In genomic region chr11:51220308-51220707, GRCm38 (mm10) we compare ENCODE assay signal across 43 mouse cellular contexts. TPM values are rescaled to one million over a fixed set of nuclear protein-coding genes. Genes with fewer than 3 reads are reported as not detected.
DNase-seq lines count a peak whose midpoint lies in the region; ATAC-seq lines count a peak whose summit lies in the region.
"Had no signal": no experiment of that assay in that cellular context is flagged by ENCODE, and none has a peak within 500 bp of the region (broad histone marks: within the 10 kb centered on the region; RNA-seq: fewer than 3 reads in every experiment).

TSS of gene Gm12569 (plus strand) at chr11:51220473.

- H3K4me2 ChIP-seq in limb, embryonic 11.5 days (ENCODE audit: low read depth, severe bottlenecking): no peak within 1 kb of the TSS
- H3K4me2 ChIP-seq: embryonic facial prominence, embryonic 13.5 days; forebrain, embryonic 15.5 days; heart, embryonic 13.5 days; hindbrain, embryonic 14.5 days; limb, embryonic 12.5 days; liver, embryonic 12.5 days; midbrain, embryonic 12.5 days; neural tube, embryonic 12.5 days had no signal

- no peak within 1 kb of the TSS for H3K4me3 ChIP-seq in limb, embryonic 11.5 days (ENCODE audit: low read depth, low read length)
- no peak within 1 kb of the TSS for H3K4me3 ChIP-seq in limb, embryonic 10.5 days
- H3K4me3 ChIP-seq: embryonic facial prominence, embryonic 13.5 days; forebrain, embryonic 10.5 days; forebrain, embryonic 15.5 days; gastrocnemius, adult 2 months; heart, embryonic 13.5 days; layer of hippocampus, adult 2 months; limb, embryonic 12.5 days; liver, embryonic 12.5 days; megakaryocyte, embryonic 14.5 days; midbrain, embryonic 12.5 days; myocyte; neural tube, embryonic 12.5 days had no signal

- H3K4me1 ChIP-seq in limb, embryonic 11.5 days (ENCODE audit: control insufficient read depth, insufficient read depth, low read length): no peaks in the 10 kb centered on the region
- H3K4me1 ChIP-seq in limb, embryonic 10.5 days: no peaks in the 10 kb centered on the region
- H3K4me1 ChIP-seq: embryonic facial prominence, embryonic 13.5 days; forebrain, embryonic 10.5 days; forebrain, embryonic 15.5 days; heart, embryonic 13.5 days; limb, embryonic 12.5 days; liver, embryonic 12.5 days; megakaryocyte, embryonic 14.5 days; midbrain, embryonic 12.5 days; neural tube, embryonic 12.5 days had no signal

- no peaks in the 10 kb centered on the region for H3K27me3 ChIP-seq in limb, embryonic 11.5 days (ENCODE audit: control insufficient read depth, insufficient read depth, low read length)
- H3K27me3 ChIP-seq in limb, embryonic 10.5 days (ENCODE audit: low read depth, poor library complexity, severe bottlenecking): no peaks in the 10 kb centered on the region
- H3K27me3 ChIP-seq: embryonic facial prominence, embryonic 13.5 days; forebrain, embryonic 15.5 days; heart, embryonic 13.5 days; limb, embryonic 12.5 days; liver, embryonic 12.5 days; megakaryocyte, embryonic 14.5 days; midbrain, embryonic 12.5 days; neural tube, embryonic 12.5 days had no signal

- H3K9me3 ChIP-seq in limb, embryonic 11.5 days (ENCODE audit: control insufficient read depth, low read length): no peaks in the 10 kb centered on the region
- no peaks in the 10 kb centered on the region for H3K9me3 ChIP-seq in limb, embryonic 10.5 days (replicated peaks)
- H3K9me3 ChIP-seq: embryonic facial prominence, embryonic 13.5 days; forebrain, embryonic 10.5 days; forebrain, embryonic 15.5 days; heart, embryonic 13.5 days; limb, embryonic 12.5 days; liver, embryonic 12.5 days; midbrain, embryonic 12.5 days; neural tube, embryonic 12.5 days had no signal

- no peaks in the 10 kb centered on the region for H3K36me3 ChIP-seq in limb, embryonic 11.5 days (ENCODE audit: control insufficient read depth, insufficient read depth, low read length)
- no peaks in the 10 kb centered on the region for H3K36me3 ChIP-seq in limb, embryonic 10.5 days
- H3K36me3 ChIP-seq: embryonic facial prominence, embryonic 13.5 days; forebrain, embryonic 10.5 days; forebrain, embryonic 15.5 days; heart, embryonic 13.5 days; limb, embryonic 12.5 days; liver, embryonic 12.5 days; midbrain, embryonic 12.5 days; neural tube, embryonic 12.5 days had no signal

- ATAC-seq in limb, embryonic 11.5 days (ENCODE audit: insufficient number of reproducible peaks, low FRiP score, low TSS enrichment, low read depth): no peak
- ATAC-seq: CD4-positive, CD25-positive, alpha-beta regulatory T cell, adult 4 months; forebrain, embryonic 15.5 days; liver, embryonic 12.5 days; liver, postnatal 0 days had no signal

- H3K27ac ChIP-seq in limb, embryonic 11.5 days (replicated peaks; ENCODE audit: low read depth, low read length): no peak within 1 kb of the TSS
- no peak within 1 kb of the TSS for H3K27ac ChIP-seq in limb, embryonic 10.5 days
- H3K27ac ChIP-seq: embryonic facial prominence, embryonic 13.5 days; forebrain, embryonic 10.5 days; forebrain, embryonic 15.5 days; gastrocnemius, adult 2 months; heart, embryonic 13.5 days; hindbrain, embryonic 14.5 days; layer of hippocampus, adult 2 months; limb, embryonic 12.5 days; liver, embryonic 12.5 days; midbrain, embryonic 12.5 days; neural tube, embryonic 12.5 days; stomach, postnatal 0 days had no signal

- peak; percentile 12 for DNase-seq in limb, embryonic 11.5 days (ENCODE audit: low spot score)
- DNase-seq in limb, embryonic 10.5 days (ENCODE audit: low spot score): no peak
- DNase-seq in ES-CJ7 (ENCODE audit: low read depth, low spot score): peak; percentile 83
- peak; percentile 56 for DNase-seq in WW6 (ENCODE audit: low read depth, low spot score)
- no peak for DNase-seq in left cerebral cortex, adult 9 months (ENCODE audit: low spot score in 2 of 2)
- DNase-seq in layer of hippocampus, postnatal 10 days (ENCODE audit: low spot score in 2 of 2): no peak
- DNase-seq in kidney, adult 11 months: no peak
- DNase-seq: adrenal gland, postnatal 25 days; cerebellum, adult 11-12 months; cerebellum, adult 9-11 months; embryo, embryonic 11 days; gastrocnemius, adult 2 months; gastrocnemius, postnatal 36 days; heart, postnatal 10 days; kidney, adult 2 months; kidney, postnatal 36 days; liver, postnatal 0 days; lung, postnatal 4 days; right cerebral cortex, adult 18-20 months; right cerebral cortex, postnatal 4 days had no signal

- 95% methylated on average over 11 of the region's 11 CpGs for WGBS in limb, embryonic 11.5 days
- 92% methylated on average over 11 of the region's 11 CpGs for WGBS in limb, embryonic 10.5 days

- H3K9ac ChIP-seq in limb, embryonic 11.5 days (ENCODE audit: low read length): no peak within 1 kb of the TSS
- H3K9ac ChIP-seq: embryonic facial prominence, embryonic 13.5 days; forebrain, embryonic 15.5 days; heart, embryonic 13.5 days; hindbrain, embryonic 14.5 days; limb, embryonic 12.5 days; liver, embryonic 12.5 days; liver, postnatal 0 days; midbrain, embryonic 12.5 days; neural tube, embryonic 12.5 days had no signal

RNA-seq across cellular contexts. Expression of gene Gm12569, which starts in this region (rescaled TPM):
- polyA plus RNA-seq in limb, embryonic 11.5 days (2014; fragmentation: Nextera tagmentation; extraction: Ambion mirVana): not detected in 2 replicates
- not detected in 2 replicates for polyA plus RNA-seq in limb, embryonic 10.5 days (2016; fragmentation: Nextera tagmentation; extraction: Ambion mirVana)
- not detected for total RNA-seq in layer of hippocampus, postnatal 10 days (2021)
- total RNA-seq: adrenal gland, postnatal 25 days; gastrocnemius, adult 2 months; gastrocnemius, postnatal 36 days; heart, adult 8-10 months; heart, postnatal 10 days; hematopoietic stem cell, adult 5-6 weeks; layer of hippocampus, adult 2 months; layer of hippocampus, postnatal 25 days; left cerebral cortex, postnatal 10 days; midbrain, postnatal 0 days had no signal
- polyA plus RNA-seq: CD4-positive, CD25-positive, alpha-beta regulatory T cell, adult 4 months; embryonic facial prominence, embryonic 13.5 days; forebrain, embryonic 10.5 days; forebrain, embryonic 15.5 days; heart, embryonic 13.5 days; hindbrain, embryonic 14.5 days; kidney, adult 2 months; kidney, embryonic 16.5 days; limb, embryonic 12.5 days; liver, embryonic 12.5 days; liver, postnatal 0 days; lung, embryonic 16.5 days; midbrain, embryonic 12.5 days; midbrain, postnatal 0 days; myocyte; neural tube, embryonic 12.5 days; spleen, adult 2 months; stomach, postnatal 0 days; urinary bladder, adult 2 months had no signal

Comparison
In these comparisons a context has a peak if more than half of its experiments do, and no peak if none do; other contexts are left out.
1. Peak in DNase-seq in limb, embryonic 11.5 days; RNA of the gene not detected or under 1 TPM.
2. DNase-seq: peak in ES-CJ7 (single experiment) and WW6 (single experiment); none in limb, embryonic 10.5 days (single experiment), left cerebral cortex, adult 9 months (0 of 2), layer of hippocampus, postnatal 10 days (0 of 2) and kidney, adult 11 months (single experiment).